Mouse (Mus musculus): ENCODE results near the gene Arvcf. TPM values are rescaled to one million over a fixed set of nuclear protein-coding genes. Genes with fewer than 3 reads are reported as not detected.

The Arvcf gene
- polyA plus RNA-seq (2012; rRNA removed) = 115 and 122 TPM in 2 replicates

GRCm38 (mm10) chr16:18347931-18348600 lies at the start of gene Arvcf, which contains the start of gene Tango2:
TSS of gene Arvcf (plus strand) at chr16:18348182.
TSS of gene Tango2 (minus strand) at chr16:18348103.

GRCm38 (mm10) chr16:18426215-18426791 lies 78.3 kb downstream of the Arvcf start, which contains the start of gene Txnrd2:
TSS of gene Txnrd2 (plus strand) at chr16:18426384.

GRCm38 (mm10) chr16:18426802-18427280 lies 78.9 kb downstream of the Arvcf start, which contains the start of gene Comt:
TSS of gene Comt (minus strand) at chr16:18426852.

Other genes with a start within 250 kb of the Arvcf start
- gene Rtn4r, start 220.5 kb upstream of the Arvcf start, polyA plus RNA-seq (2012; rRNA removed) = 68.5 and 70.7 TPM in 2 replicates
- not detected in 2 replicates for gene Ccdc188, start 130.3 kb upstream of the Arvcf start, polyA plus RNA-seq (2012; rRNA removed)
- gene Zdhhc8, start 113.0 kb upstream of the Arvcf start, polyA plus RNA-seq (2012; rRNA removed) = 52.0 and 62.2 TPM in 2 replicates
- gene Trmt2a, start 99.5 kb upstream of the Arvcf start, polyA plus RNA-seq (2012; rRNA removed) = 92.8 and 93.7 TPM in 2 replicates
- 176 and 186 TPM in 2 replicates for gene Ranbp1, start 99.5 kb upstream of the Arvcf start, polyA plus RNA-seq (2012; rRNA removed)
- 0.15 TPM in 1 of 2 replicates, not detected in the other for gene Gm49776, start 89.9 kb upstream of the Arvcf start, polyA plus RNA-seq (2012; rRNA removed)
- gene Dgcr8, start 58.9 kb upstream of the Arvcf start, polyA plus RNA-seq (2012; rRNA removed) = 66.9 and 70.9 TPM in 2 replicates
- gene Tango2, start 79 bp upstream of the Arvcf start, polyA plus RNA-seq (2012; rRNA removed) = 99.7 and 100 TPM in 2 replicates
- 26.0 and 26.7 TPM in 2 replicates for gene Txnrd2, start 78.2 kb downstream of the Arvcf start, polyA plus RNA-seq (2012; rRNA removed)
- 80.7 and 90.6 TPM in 2 replicates for gene Comt, start 78.7 kb downstream of the Arvcf start, polyA plus RNA-seq (2012; rRNA removed)
- gene Gnb1l, start 150.5 kb downstream of the Arvcf start, polyA plus RNA-seq (2012; rRNA removed) = 13.3 and 14.6 TPM in 2 replicates
- 9.4 and 9.8 TPM in 2 replicates for gene Rtl10, start 150.7 kb downstream of the Arvcf start, polyA plus RNA-seq (2012; rRNA removed)
- 0.76 and 0.82 TPM in 2 replicates for gene Tbx1, start 242.5 kb downstream of the Arvcf start, polyA plus RNA-seq (2012; rRNA removed)